Comparison of ENCODE assay signal across 25 mouse cellular contexts in genomic region chr7:132464894-132465293, GRCm38 (mm10).
"Had no signal": no experiment of that assay in that cellular context is flagged by ENCODE, and none has a peak within 500 bp of the region (broad histone marks: within the 10 kb centered on the region; RNA-seq: fewer than 3 reads in every experiment).

No protein-coding gene starts in this region.

- H3K4me2 ChIP-seq: heart, embryonic 11.5 days; heart, embryonic 13.5 days; heart, embryonic 15.5 days; hindbrain, embryonic 13.5 days; hindbrain, embryonic 15.5 days; kidney, embryonic 15.5 days; limb, embryonic 12.5 days; liver, embryonic 13.5 days had no signal

- H3K27me3 ChIP-seq: heart, embryonic 13.5 days; hindbrain, embryonic 13.5 days; hindbrain, embryonic 15.5 days; kidney, embryonic 15.5 days; limb, embryonic 12.5 days; liver, embryonic 13.5 days had no signal

- H3K36me3 ChIP-seq: heart, embryonic 13.5 days; heart, embryonic 15.5 days; hindbrain, embryonic 13.5 days; hindbrain, embryonic 15.5 days; kidney, embryonic 15.5 days; limb, embryonic 10.5 days; limb, embryonic 12.5 days; liver, embryonic 13.5 days had no signal

- ATAC-seq: hindbrain, postnatal 0 days had no signal

- H3K9me3 ChIP-seq: heart, embryonic 13.5 days; heart, embryonic 15.5 days; hindbrain, embryonic 13.5 days; hindbrain, embryonic 15.5 days; kidney, embryonic 15.5 days; limb, embryonic 10.5 days; limb, embryonic 12.5 days; liver, embryonic 13.5 days had no signal

- H3K9ac ChIP-seq: heart, embryonic 13.5 days; heart, embryonic 15.5 days; hindbrain, embryonic 13.5 days; hindbrain, embryonic 15.5 days; kidney, embryonic 15.5 days; limb, embryonic 12.5 days; liver, embryonic 13.5 days had no signal

- DNase-seq: gastrocnemius, postnatal 14 days; gastrocnemius, postnatal 36 days; heart, adult 11 months; heart, adult 2 months; heart, postnatal 14 days; heart, postnatal 36 days; kidney, adult 11 months; kidney, adult 2 months; kidney, adult 9 months; kidney, postnatal 25 days; kidney, postnatal 4 days; liver; liver, embryonic 13.5 days had no signal

- H3K4me1 ChIP-seq: heart, embryonic 13.5 days; heart, embryonic 15.5 days; hindbrain, embryonic 13.5 days; hindbrain, embryonic 15.5 days; kidney, embryonic 15.5 days; limb, embryonic 10.5 days; limb, embryonic 12.5 days had no signal

- H3K27ac ChIP-seq: heart, adult 2 months; heart, embryonic 13.5 days; heart, embryonic 15.5 days; hindbrain, embryonic 13.5 days; hindbrain, embryonic 15.5 days; hindbrain, postnatal 0 days; kidney, embryonic 15.5 days; kidney, postnatal 0 days; layer of hippocampus, adult 2 months; left cerebral cortex, adult 2 months; limb, embryonic 10.5 days; limb, embryonic 12.5 days; liver, embryonic 13.5 days had no signal

- H3K4me3 ChIP-seq: heart, adult 2 months; heart, embryonic 13.5 days; heart, embryonic 15.5 days; hindbrain, embryonic 13.5 days; hindbrain, embryonic 15.5 days; kidney, embryonic 15.5 days; layer of hippocampus, adult 2 months; left cerebral cortex, adult 2 months; limb, embryonic 10.5 days; limb, embryonic 12.5 days; liver, embryonic 13.5 days had no signal
